Mouse (Mus musculus): Measurements from ENCODE around the gene Zfhx3. TPM values are rescaled to one million over a fixed set of nuclear protein-coding genes. Genes with fewer than 3 reads are reported as not detected.

The Zfhx3 gene
- total RNA-seq, 2 experiments from 2014 or later = 4.8 to 8.2 TPM

- DNase-seq (ENCODE audit: low spot score in 2 of 2) = no peak
These were observed 836.1 kb downstream of the Zfhx3 start for GRCm38 (mm10) chr8:108778551-108778950.

- DNase-seq (ENCODE audit: low spot score in 2 of 2) = no peak
These were observed 838.3 kb downstream of the Zfhx3 start for GRCm38 (mm10) chr8:108780766-108781165.

GRCm38 (mm10) chr8:108781192-108781591, 838.7 kb downstream of the Zfhx3 start:
- DNase-seq (ENCODE audit: low spot score in 2 of 2) = no peak

GRCm38 (mm10) chr8:108783155-108783554, 840.7 kb downstream of the Zfhx3 start:
- DNase-seq (ENCODE audit: low spot score in 2 of 2) = peak in 1 of 2 experiments; percentile 16

GRCm38 (mm10) chr8:108788156-108788761, 845.8 kb downstream of the Zfhx3 start:
- no peak for DNase-seq (ENCODE audit: low spot score in 2 of 2)

- DNase-seq (ENCODE audit: low spot score in 2 of 2) = no peak
These were observed 846.3 kb downstream of the Zfhx3 start for GRCm38 (mm10) chr8:108788762-108789157.

GRCm38 (mm10) chr8:108790559-108791293, 848.3 kb downstream of the Zfhx3 start:
- peak; percentile 60 to 85 for DNase-seq (ENCODE audit: low spot score in 2 of 2)

- DNase-seq (ENCODE audit: low spot score in 2 of 2) = no peak
These were observed 853.6 kb downstream of the Zfhx3 start for GRCm38 (mm10) chr8:108796076-108796475.

GRCm38 (mm10) chr8:108796882-108797281, 854.4 kb downstream of the Zfhx3 start:
- DNase-seq (ENCODE audit: low spot score in 2 of 2) = no peak

GRCm38 (mm10) chr8:108798012-108798411, 855.6 kb downstream of the Zfhx3 start:
- peak in 1 of 2 experiments; percentile 48 for DNase-seq (ENCODE audit: low spot score in 2 of 2)

GRCm38 (mm10) chr8:108799250-108799649, 856.8 kb downstream of the Zfhx3 start:
- DNase-seq (ENCODE audit: low spot score in 2 of 2) = no peak

- DNase-seq (ENCODE audit: low spot score in 2 of 2) = no peak
These were observed 857.9 kb downstream of the Zfhx3 start for GRCm38 (mm10) chr8:108800357-108800756.

- DNase-seq (ENCODE audit: low spot score in 2 of 2) = no peak
These were observed 860.6 kb downstream of the Zfhx3 start for GRCm38 (mm10) chr8:108803017-108803416.

GRCm38 (mm10) chr8:108811694-108812093, 869.2 kb downstream of the Zfhx3 start:
- no peak for DNase-seq (ENCODE audit: low spot score in 2 of 2)

- no peak for DNase-seq (ENCODE audit: low spot score in 2 of 2)
These were observed 870.9 kb downstream of the Zfhx3 start for GRCm38 (mm10) chr8:108813375-108813774.

GRCm38 (mm10) chr8:108819271-108819671, 876.8 kb downstream of the Zfhx3 start:
- DNase-seq (ENCODE audit: low spot score in 2 of 2) = no peak

GRCm38 (mm10) chr8:108819826-108820225, 877.4 kb downstream of the Zfhx3 start:
- DNase-seq (ENCODE audit: low spot score in 2 of 2) = no peak

GRCm38 (mm10) chr8:108820634-108821033, 878.2 kb downstream of the Zfhx3 start:
- no peak for DNase-seq (ENCODE audit: low spot score in 2 of 2)

GRCm38 (mm10) chr8:108822841-108823266, 880.4 kb downstream of the Zfhx3 start:
- no peak for DNase-seq (ENCODE audit: low spot score in 2 of 2)

- DNase-seq (ENCODE audit: low spot score in 2 of 2) = no peak
These were observed 881.6 kb downstream of the Zfhx3 start for GRCm38 (mm10) chr8:108824049-108824448.

- DNase-seq (ENCODE audit: low spot score in 2 of 2) = no peak
These were observed 884.0 kb downstream of the Zfhx3 start for GRCm38 (mm10) chr8:108826414-108826813.

GRCm38 (mm10) chr8:108827428-108827827, 885.0 kb downstream of the Zfhx3 start:
- no peak for DNase-seq (ENCODE audit: low spot score in 2 of 2)

- peak; percentile 24 to 39 for DNase-seq (ENCODE audit: low spot score in 2 of 2)
These were observed 886.9 kb downstream of the Zfhx3 start for GRCm38 (mm10) chr8:108829305-108829717.

Measured in layer of hippocampus, postnatal 14 days (tissue).